Mouse (Mus musculus) liver, adult (tissue): ENCODE data around the gene Cers4.

Source experiments
- GATA4 ChIP-seq: IDR thresholded peaks from 2 replicates; pipeline ENCODE4 v1.6.1; 2014; ENCODE audit warnings: mild to moderate bottlenecking, low read length; ENCODE audit not compliant: insufficient replicate concordance

Cers4 gene

GRCm38 (mm10) chr8:4492851-4493685 lies at the start of gene Cers4:
Cers4 (plus strand) TSS chr8:4493026.
- no peak for TF ChIP-seq GATA4

DNA sequence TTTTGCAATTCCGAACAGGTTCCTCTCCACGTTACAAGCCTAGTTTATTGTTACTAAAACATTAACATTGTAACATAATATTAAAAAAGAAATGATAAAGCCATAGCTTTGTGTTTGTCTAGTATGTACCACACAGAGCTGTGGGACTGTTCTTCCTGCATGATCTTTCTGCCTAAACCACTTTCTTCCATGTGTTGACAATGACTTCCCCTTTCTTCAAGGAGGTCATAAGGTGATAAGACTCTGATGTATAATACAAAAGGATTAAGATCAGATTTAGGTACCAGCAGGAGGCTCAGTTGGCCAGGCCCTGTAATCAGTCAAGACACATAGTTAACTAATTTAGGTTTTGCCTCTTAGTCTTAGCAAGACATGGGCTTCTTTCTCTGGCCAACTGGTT lies 34.7 kb upstream of the Cers4 start:
- TF ChIP-seq GATA4 = no peak

GRCm38 (mm10) chr8:4463061-4463460 lies 29.8 kb upstream of the Cers4 start:
- TF ChIP-seq GATA4 = no peak

DNA sequence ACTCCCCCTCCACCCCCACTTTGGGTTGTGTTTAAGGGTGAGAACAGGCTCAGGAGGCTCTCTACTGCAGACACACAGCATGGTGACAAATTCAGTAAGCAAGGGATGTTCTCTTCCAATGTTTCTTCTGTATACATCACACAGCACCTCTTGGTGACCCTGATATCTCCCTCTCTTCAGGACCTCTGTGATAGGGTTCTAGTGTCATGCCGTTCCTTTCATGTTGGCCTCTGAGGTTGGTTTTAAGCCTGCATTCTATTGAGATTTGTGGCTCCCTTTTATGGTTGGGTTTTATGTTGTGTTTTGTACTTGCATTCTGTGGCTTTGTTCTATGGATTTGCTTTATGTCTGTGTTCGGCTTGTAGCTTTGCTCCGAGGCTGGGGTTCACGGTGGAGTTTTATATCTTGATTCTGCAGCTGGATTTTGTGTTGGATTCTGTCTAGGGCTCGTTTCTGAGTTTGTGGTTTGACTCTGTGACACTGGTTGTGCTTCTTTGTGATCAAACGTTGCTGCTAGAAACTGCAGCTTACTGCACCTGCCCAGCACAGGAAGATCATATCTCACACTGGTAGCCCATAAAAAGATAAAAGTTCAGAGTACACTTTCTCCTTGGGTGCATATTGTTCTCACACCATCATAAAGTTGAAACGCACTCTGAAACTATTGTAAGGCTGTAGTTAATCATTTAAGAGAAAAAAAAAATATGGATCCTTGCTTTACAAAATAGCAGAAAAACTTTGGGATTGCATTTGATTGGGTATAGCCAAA lies 18.2 kb upstream of the Cers4 start:
- no peak for TF ChIP-seq GATA4

- no peak for TF ChIP-seq GATA4
Observed at GRCm38 (mm10) chr8:4481154-4481553, 11.7 kb upstream of the Cers4 start.

GRCm38 (mm10) chr8:4481586-4481985 lies 11.2 kb upstream of the Cers4 start:
- TF ChIP-seq GATA4 = no peak

DNA sequence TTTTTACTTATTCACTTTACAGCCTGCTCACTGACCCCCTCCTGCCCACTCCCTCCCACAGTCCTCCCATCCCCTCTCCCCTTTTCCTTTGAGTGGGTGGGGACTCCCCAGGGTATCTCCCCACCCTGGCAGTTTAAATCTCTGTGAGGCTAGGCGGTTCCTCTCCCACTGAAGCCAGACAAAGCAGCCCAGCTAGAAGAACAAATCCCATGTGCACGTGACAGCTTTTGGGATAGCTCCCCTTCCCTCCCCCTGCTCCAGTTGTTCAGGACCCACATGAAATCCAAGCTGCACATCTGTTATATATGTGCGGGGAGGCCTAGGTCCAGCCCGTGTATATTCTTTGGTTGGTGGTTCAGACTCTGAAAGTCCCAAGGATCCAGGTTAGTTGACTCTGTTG lies 10.3 kb upstream of the Cers4 start:
- no peak for TF ChIP-seq GATA4

GRCm38 (mm10) chr8:4483330-4483729 lies 9.5 kb upstream of the Cers4 start:
- no peak for TF ChIP-seq GATA4

GRCm38 (mm10) chr8:4493686-4494440 lies 1.0 kb downstream of the Cers4 start:
- no peak for TF ChIP-seq GATA4

DNA sequence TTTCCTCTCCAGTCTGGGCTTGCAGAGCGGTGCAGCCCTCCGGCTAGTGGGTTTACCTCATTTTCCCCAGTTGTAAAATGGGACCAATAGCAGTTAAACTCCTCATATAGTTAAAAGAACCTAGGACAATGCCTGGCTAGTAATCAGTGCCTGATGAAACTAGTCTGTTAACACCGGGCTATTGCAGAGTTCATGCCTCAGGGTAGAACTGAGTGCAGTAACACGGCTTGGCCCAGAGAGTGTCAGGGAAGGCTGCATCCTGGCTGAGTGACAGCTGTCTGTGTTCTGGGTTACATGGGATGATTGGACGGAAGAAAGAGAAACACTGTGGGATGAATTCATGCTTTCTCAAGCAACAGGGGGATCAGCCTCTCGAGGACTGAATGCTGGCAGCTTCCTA lies 3.1 kb downstream of the Cers4 start:
- TF ChIP-seq GATA4 = no peak

DNA sequence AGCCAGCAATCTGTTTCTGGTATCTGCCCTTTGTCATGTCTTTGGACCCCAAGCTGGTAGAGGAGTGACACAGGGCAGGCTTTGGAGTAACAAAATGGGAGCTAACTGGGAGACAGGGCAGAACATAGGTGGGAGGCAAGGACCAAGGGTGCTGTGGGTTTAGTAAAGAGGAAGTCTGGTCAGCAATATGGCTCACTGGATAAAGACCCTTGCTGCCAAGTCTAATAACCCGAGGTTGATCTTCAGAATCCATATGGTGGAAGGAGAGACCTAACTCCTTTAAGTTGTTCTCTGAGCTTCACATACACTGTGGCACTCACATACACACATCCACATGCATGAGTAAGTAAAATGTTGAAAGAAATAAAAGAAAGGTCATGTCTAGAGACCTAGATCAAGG lies 4.8 kb downstream of the Cers4 start:
- no peak for TF ChIP-seq GATA4

- no peak for TF ChIP-seq GATA4
Observed at GRCm38 (mm10) chr8:4505364-4505763, 12.5 kb downstream of the Cers4 start.

- no peak for TF ChIP-seq GATA4
Observed at GRCm38 (mm10) chr8:4507527-4507926, 14.7 kb downstream of the Cers4 start.

DNA sequence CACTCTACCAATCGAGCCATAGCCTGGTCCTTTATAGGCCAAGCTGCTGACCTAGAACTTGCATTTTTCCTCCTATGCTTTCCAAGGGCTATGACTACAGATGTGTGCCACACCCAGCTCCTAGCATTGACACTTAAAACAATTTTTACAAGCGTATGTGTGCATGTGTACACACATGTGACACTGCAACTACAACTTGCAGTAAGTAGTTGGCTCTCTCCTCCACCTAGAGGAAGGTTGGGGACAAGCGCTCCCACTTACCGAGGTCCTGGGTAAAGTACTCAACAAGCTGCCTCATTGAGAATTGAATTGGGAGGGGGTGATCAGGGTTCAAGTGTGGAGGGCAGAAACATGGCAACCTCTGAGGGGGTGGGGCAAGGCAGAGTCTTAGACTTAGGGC lies 18.0 kb downstream of the Cers4 start:
- no peak for TF ChIP-seq GATA4

DNA sequence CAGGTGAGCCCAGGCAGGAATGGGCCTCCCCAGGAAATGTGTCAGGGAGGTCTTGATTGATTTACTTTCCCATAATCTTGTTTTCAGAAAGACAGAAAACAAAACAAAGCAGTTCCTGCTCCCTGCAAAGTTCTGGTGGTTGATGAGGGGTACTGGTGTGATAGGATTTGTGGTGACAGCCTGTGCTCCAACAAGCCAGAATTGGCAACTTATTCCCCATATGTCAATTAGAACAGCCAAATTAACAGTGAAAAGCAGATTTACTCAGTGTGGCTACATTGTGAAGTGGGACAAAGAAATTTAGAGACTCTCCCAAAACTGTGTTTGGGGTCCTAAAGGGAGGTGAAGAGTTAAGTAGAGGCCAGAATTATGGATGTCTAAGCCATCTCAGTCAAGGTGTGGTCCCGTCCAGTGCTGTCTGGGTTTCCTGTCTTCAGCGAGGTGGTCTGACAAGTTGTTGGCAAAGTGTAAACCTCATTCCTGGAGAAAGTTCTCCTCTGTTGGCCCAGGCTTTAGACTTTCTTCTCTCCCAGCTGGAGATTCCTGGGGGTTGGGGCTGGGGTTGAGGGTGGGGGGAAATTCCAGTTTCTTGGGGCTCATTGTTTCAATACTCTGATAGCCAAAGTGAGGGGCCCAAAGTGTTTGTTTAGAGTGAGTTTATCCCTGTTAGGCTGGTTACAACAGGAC lies 18.7 kb downstream of the Cers4 start:
- no peak for TF ChIP-seq GATA4

GRCm38 (mm10) chr8:4512116-4512495 lies 19.3 kb downstream of the Cers4 start:
- no peak for TF ChIP-seq GATA4

GRCm38 (mm10) chr8:4516162-4516561 lies 23.3 kb downstream of the Cers4 start:
- no peak for TF ChIP-seq GATA4
